Mouse (Mus musculus) stomach, postnatal 0 days (tissue): ENCODE measurements around the gene Tppp2. TPM values are rescaled to one million over a fixed set of nuclear protein-coding genes. Genes with fewer than 3 reads are reported as not detected.
"Not testable (repeated sequence)": the region's sequence is repeated elsewhere in the genome, so short reads cannot be mapped to it uniquely, and the experiment has no call there.

Experiments
- ATAC-seq: fragments of 200-750 bp; cut with Nextera tagmentation; 2 replicates; pipeline ENCODE4 v1.8.0; 2017; ENCODE audit not compliant: low FRiP score, low TSS enrichment
- DNase-seq: peaks from one replicate; pipeline ENCODE4 v3.0.0-alpha.2; 2016; ENCODE audit warnings: low spot score
- H3K27ac ChIP-seq: fragments of 300-500 bp; sonication (generic); replicated peaks from 2 replicates; pipeline ENCODE4 v1.5.1; 2014; ENCODE audit warnings: mild to moderate bottlenecking, control low read depth
- H3K27me3 ChIP-seq: fragments of 300-500 bp; sonication (generic); 2 replicates; pipeline ENCODE4 v1.6.1; 2014; ENCODE audit warnings: low read length; ENCODE audit not compliant: control insufficient read depth, insufficient read depth
- H3K36me3 ChIP-seq: fragments of 300-500 bp; sonication (generic); 2 replicates; pipeline ENCODE4 v1.6.1; 2014; ENCODE audit warnings: low read length, mixed read lengths; ENCODE audit not compliant: control insufficient read depth, insufficient read depth
- H3K4me1 ChIP-seq: fragments of 300-500 bp; sonication (generic); replicated peaks from 2 replicates; pipeline ENCODE4 v1.6.1; 2014; ENCODE audit warnings: antibody characterized with exemption; ENCODE audit not compliant: control insufficient read depth, insufficient read depth
- H3K4me2 ChIP-seq: fragments of 300-500 bp; sonication (generic); replicated peaks from 2 replicates; pipeline ENCODE4 v1.6.1; 2014; ENCODE audit warnings: low read depth, mild to moderate bottlenecking, control low read depth, moderate library complexity
- H3K4me3 ChIP-seq: fragments of 300-500 bp; sonication (generic); 2 replicates; pipeline ENCODE4 v1.5.1; 2014; ENCODE audit warnings: low read depth, low read length, control low read depth
- H3K9ac ChIP-seq: fragments of 300-500 bp; sonication (generic); 2 replicates; pipeline ENCODE4 v1.6.1; 2014; ENCODE audit warnings: mild to moderate bottlenecking, low read length, control low read depth, mixed read lengths
- H3K9me3 ChIP-seq: fragments of 300-500 bp; sonication (generic); 2 replicates; pipeline ENCODE4 v1.6.1; 2016; ENCODE audit warnings: low read length; ENCODE audit not compliant: control insufficient read depth
- CTCF ChIP-seq: IDR thresholded peaks from 2 replicates; pipeline ENCODE4 v1.5.1; 2016; ENCODE audit warnings: antibody characterized with exemption, low read depth, mild to moderate bottlenecking, moderate library complexity
- EP300 ChIP-seq: optimal IDR thresholded peaks from 2 replicates; pipeline ENCODE3; 2016; ENCODE audit warnings: antibody characterized with exemption
- WGBS: fragments of 180-500 bp; shearing (Covaris S2); extraction: QIAGEN DNeasy Blood & Tissue Kit; methylation state at CpG from one replicate; pipeline ENCODE4 v1.1.7; 2014; 5-methylcytosine and 5-hydroxymethylcytosine counted together
- polyA plus RNA-seq: library from polyadenylated mRNA; unstranded; fragments of >200 nt; fragmentation: Nextera tagmentation; extraction: Ambion mirVana; gene quantifications from 2 replicates; pipeline ENCODE4 v1.2.1, GENCODE M21; 2015

Tppp2 gene
- polyA plus RNA-seq, 1 experiment from 2014 or later, result not detected

GRCm38 (mm10) chr14:51922571-51922865 lies 4.3 kb downstream of the Tppp2 start, which contains the start of gene Rnase13:
Rnase13 (minus strand) TSS chr14:51922773.
- H3K4me2 ChIP-seq, result no peak within 1 kb of the TSS
- 80% methylated on average over 7 of the region's 7 CpGs for WGBS
- H3K4me3 ChIP-seq, result no peak within 1 kb of the TSS
- peak within 1 kb of the TSS; percentile 81 for H3K27ac ChIP-seq
- TF ChIP-seq CTCF, result no peak
- no peak for TF ChIP-seq EP300
- no peak for ATAC-seq
- no peak for DNase-seq
- H3K4me1 ChIP-seq, result peaks cover 14% of the 10 kb centered on the region
- H3K9me3 ChIP-seq, result no peaks in the 10 kb centered on the region
- no peak within 1 kb of the TSS for H3K9ac ChIP-seq
- H3K27me3 ChIP-seq, result no peaks in the 10 kb centered on the region
- no peaks in the 10 kb centered on the region for H3K36me3 ChIP-seq

GRCm38 (mm10) chr14:51922910-51923309 lies 4.7 kb downstream of the Tppp2 start:
- 91% methylated on average over 2 of the region's 2 CpGs for WGBS
- no peak for TF ChIP-seq CTCF
- no peak for TF ChIP-seq EP300
- Histone ChIP-seq H3K4me3 (no peak overlapping the region), H3K4me1 (peaks cover 14% of the 10 kb centered on the region), H3K9me3 (no peaks in the 10 kb centered on the region), H3K4me2 (no peak overlapping the region), H3K36me3 (no peaks in the 10 kb centered on the region), H3K27me3 (no peaks in the 10 kb centered on the region), H3K27ac (no peak overlapping the region), H3K9ac (no peak overlapping the region)
- ATAC-seq, result no peak
- no peak for DNase-seq

GRCm38 (mm10) chr14:51923492-51923891 lies 5.3 kb downstream of the Tppp2 start:
- Histone ChIP-seq H3K4me1 (peaks cover 14% of the 10 kb centered on the region), H3K9ac (no peak overlapping the region), H3K9me3 (no peaks in the 10 kb centered on the region), H3K27ac (no peak overlapping the region), H3K27me3 (no peaks in the 10 kb centered on the region), H3K4me3 (no peak overlapping the region), H3K4me2 (no peak overlapping the region), H3K36me3 (no peaks in the 10 kb centered on the region)
- TF ChIP-seq EP300 (no peak), CTCF (no peak)
- ATAC-seq (no peak), DNase-seq (no peak)
- WGBS, result 74% methylated on average over 4 of the region's 4 CpGs

- 95% methylated on average over 11 of the region's 11 CpGs for WGBS
- ATAC-seq, H3K9me3 ChIP-seq, H3K4me1 ChIP-seq, DNase-seq, H3K36me3 ChIP-seq, H3K27ac ChIP-seq, H3K4me2 ChIP-seq, H3K27me3 ChIP-seq, H3K4me3 ChIP-seq, H3K9ac ChIP-seq: not testable (repeated sequence)
Measured at GRCm38 (mm10) chr14:51926930-51927329, 8.7 kb downstream of the Tppp2 start.

GRCm38 (mm10) chr14:51929309-51929943 lies 11.2 kb downstream of the Tppp2 start:
- Histone ChIP-seq H3K4me3 (no peak overlapping the region), H3K36me3 (no peaks in the 10 kb centered on the region), H3K9me3 (no peaks in the 10 kb centered on the region), H3K27me3 (no peaks in the 10 kb centered on the region), H3K4me1 (no peaks in the 10 kb centered on the region), H3K4me2 (peak overlapping the region; percentile 12; the same call in 1 of the 2 replicates), H3K9ac (no peak overlapping the region; the same call in 1 of the 2 replicates), H3K27ac (peak overlapping the region; percentile 69; the same call in 1 of the 2 replicates)
- 43% methylated on average over 8 of the region's 8 CpGs for WGBS
- TF ChIP-seq CTCF, result no peak
- no peak for TF ChIP-seq EP300
- ATAC-seq (peak; percentile 47; the same call in 1 of the 2 replicates), DNase-seq (peak; percentile 28)

- Histone ChIP-seq H3K4me3 (no peak overlapping the region), H3K36me3 (no peaks in the 10 kb centered on the region), H3K9ac (peak overlapping the region; percentile 13; the same call in 1 of the 2 replicates), H3K27ac (peak overlapping the region; percentile 69; the same call in 1 of the 2 replicates), H3K27me3 (no peaks in the 10 kb centered on the region), H3K4me2 (peak overlapping the region; percentile 12; the same call in 1 of the 2 replicates), H3K9me3 (no peaks in the 10 kb centered on the region), H3K4me1 (no peaks in the 10 kb centered on the region)
- no peak for DNase-seq
- ATAC-seq, result no peak
- WGBS, result 32% methylated on average over 9 of the region's 9 CpGs
- TF ChIP-seq CTCF (peak; percentile 38), EP300 (no peak)
Measured at GRCm38 (mm10) chr14:51929968-51930367, 11.7 kb downstream of the Tppp2 start.
